Mouse (Mus musculus) heart, postnatal 14 days (tissue): ENCODE results near the gene A630010A05Rik. TPM values are rescaled to one million over a fixed set of nuclear protein-coding genes. Genes with fewer than 3 reads are reported as not detected.
"Not testable (repeated sequence)": the region's sequence is repeated elsewhere in the genome, so short reads cannot be mapped to it uniquely, and the experiment has no call there.

ENCODE experiments used
- DNase-seq, 2 experiments: peaks; one replicate each; pipeline ENCODE4 v3.0.0; 2021 to 2022
- intact Hi-C: fragments of 180-260 bp; cut with DNase I; formaldehyde crosslinking; loops from one replicate; pipeline ENCODE4 v1.15.1; 2025
- long read RNA-seq, 2 experiments: library from polyadenylated mRNA; stranded (forward); transcript quantifications; one replicate each; pipeline ENCODE4 v2.0.0; 2021
- total RNA-seq, 2 experiments: library from RNA; stranded (reverse); gene quantifications; 2 replicates each; pipeline ENCODE4 v1.2.3; 2021

A630010A05Rik gene
- not detected for total RNA-seq
- long read RNA-seq, experiment 1, result 0 reads
- long read RNA-seq, experiment 2, result 0 reads

GRCm38 (mm10) chr16:14562017-14562416 is at the start of gene A630010A05Rik:
A630010A05Rik (plus strand) TSS chr16:14562317.
- no peak for DNase-seq
- intact Hi-C loops, result no loop called here

GRCm38 (mm10) chr16:14535766-14536165 is 26.4 kb upstream of the A630010A05Rik start:
- intact Hi-C loops, result no loop called here
- DNase-seq, result no peak

GRCm38 (mm10) chr16:14557191-14557590 is 4.9 kb upstream of the A630010A05Rik start:
- DNase-seq, intact Hi-C loops: not testable (repeated sequence)

Other genes with a start within 250 kb of the A630010A05Rik start
- gene Fopnl, start 244.9 kb upstream of the A630010A05Rik start, total RNA-seq, result 10 to 100 TPM; 62.7 to 66.2 TPM
- 10 to 100 TPM; 25.2 to 27.0 TPM for gene Abcc1, start 200.8 kb upstream of the A630010A05Rik start, total RNA-seq